Mouse (Mus musculus) heart, adult 8-10 months (tissue): ENCODE measurements around the gene Tlx2. TPM values are rescaled to one million over a fixed set of nuclear protein-coding genes. Genes with fewer than 3 reads are reported as not detected.

ENCODE experiments used
- DNase-seq: peaks from one replicate; pipeline ENCODE4 v3.0.0; 2022; ENCODE audit warnings: low spot score
- total RNA-seq, 4 experiments: library from RNA; stranded (reverse); gene quantifications; 2 replicates each; pipeline ENCODE4 v1.2.4; 2022

The Tlx2 gene
- total RNA-seq: under 1 TPM in 1 of 4 experiments, not detected in 3; 0.16 TPM

- no peak for DNase-seq
Measured at GRCm38 (mm10) chr6:83070247-83070310, at the start of gene Tlx2. Gene Tlx2, minus strand, starts transcription at chr6:83070293.

DNA sequence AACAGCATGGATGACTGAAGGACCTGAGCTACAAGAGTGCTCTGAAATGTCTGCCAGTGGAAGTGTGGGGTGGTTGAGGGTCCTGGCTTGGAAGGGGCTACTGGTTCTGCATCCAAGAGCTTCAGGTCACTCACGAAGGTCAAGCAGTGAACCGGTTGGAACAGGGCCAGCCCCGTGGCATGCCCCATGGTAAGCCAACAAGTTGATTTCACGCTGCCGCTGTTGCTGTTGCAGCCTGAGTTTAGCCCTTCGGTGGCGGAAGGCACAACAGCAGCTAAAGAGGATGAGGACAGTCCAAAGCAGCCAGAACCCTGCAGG is 49.6 kb upstream of the Tlx2 start:
- DNase-seq: no peak

GRCm38 (mm10) chr6:83118825-83119733 is 49.0 kb upstream of the Tlx2 start:
- DNase-seq: no peak

DNA sequence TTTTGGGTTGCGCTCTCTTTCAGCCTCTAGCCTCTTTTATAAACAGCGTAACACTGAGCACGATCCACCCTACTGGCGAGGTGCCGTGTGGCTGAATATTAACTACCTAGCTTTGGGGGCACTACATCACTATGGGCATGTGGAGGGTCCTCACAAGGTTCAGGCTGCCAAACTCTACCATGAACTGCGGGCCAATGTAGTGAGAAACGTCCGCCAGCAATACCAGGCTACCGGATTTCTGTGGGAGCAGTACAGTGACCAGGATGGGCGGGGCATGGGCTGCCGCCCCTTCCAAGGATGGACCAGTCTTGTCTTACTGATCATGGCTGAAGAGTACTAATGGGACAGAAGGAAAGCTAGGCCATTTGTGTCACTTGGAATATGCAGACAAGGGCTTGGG is 48.3 kb upstream of the Tlx2 start:
- DNase-seq: no peak

DNA sequence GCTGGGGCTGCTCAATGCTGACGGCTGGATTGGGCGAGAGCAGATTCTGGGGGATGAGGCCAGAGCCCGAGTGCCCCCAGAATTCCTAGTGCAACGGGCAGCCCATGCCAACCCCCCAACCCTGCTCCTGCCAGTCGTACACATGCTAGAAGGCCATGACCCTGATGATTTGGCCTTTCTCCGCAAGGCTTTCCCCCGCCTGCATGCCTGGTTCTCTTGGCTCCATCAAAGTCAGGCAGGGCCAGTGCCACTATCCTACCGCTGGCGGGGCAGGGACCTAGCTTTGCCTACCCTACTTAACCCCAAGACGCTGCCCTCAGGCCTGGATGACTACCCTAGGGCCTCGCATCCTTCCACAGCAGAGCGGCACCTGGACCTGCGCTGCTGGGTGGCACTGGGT is 47.5 kb upstream of the Tlx2 start:
- DNase-seq: no peak

GRCm38 (mm10) chr6:83117165-83117438 is 47.0 kb upstream of the Tlx2 start:
- DNase-seq: no peak

- no peak for DNase-seq
Measured at GRCm38 (mm10) chr6:83116373-83117164, 46.5 kb upstream of the Tlx2 start.

- no peak for DNase-seq
Measured at GRCm38 (mm10) chr6:83115682-83116372, 45.7 kb upstream of the Tlx2 start.

GRCm38 (mm10) chr6:83115011-83115671 is 45.0 kb upstream of the Tlx2 start, which contains the start of gene Mogs:
Gene Mogs, plus strand, starts transcription at chr6:83115496.
- DNase-seq: peak; percentile 95

- no peak for DNase-seq
Measured at GRCm38 (mm10) chr6:83111510-83112136, 41.5 kb upstream of the Tlx2 start.

DNA sequence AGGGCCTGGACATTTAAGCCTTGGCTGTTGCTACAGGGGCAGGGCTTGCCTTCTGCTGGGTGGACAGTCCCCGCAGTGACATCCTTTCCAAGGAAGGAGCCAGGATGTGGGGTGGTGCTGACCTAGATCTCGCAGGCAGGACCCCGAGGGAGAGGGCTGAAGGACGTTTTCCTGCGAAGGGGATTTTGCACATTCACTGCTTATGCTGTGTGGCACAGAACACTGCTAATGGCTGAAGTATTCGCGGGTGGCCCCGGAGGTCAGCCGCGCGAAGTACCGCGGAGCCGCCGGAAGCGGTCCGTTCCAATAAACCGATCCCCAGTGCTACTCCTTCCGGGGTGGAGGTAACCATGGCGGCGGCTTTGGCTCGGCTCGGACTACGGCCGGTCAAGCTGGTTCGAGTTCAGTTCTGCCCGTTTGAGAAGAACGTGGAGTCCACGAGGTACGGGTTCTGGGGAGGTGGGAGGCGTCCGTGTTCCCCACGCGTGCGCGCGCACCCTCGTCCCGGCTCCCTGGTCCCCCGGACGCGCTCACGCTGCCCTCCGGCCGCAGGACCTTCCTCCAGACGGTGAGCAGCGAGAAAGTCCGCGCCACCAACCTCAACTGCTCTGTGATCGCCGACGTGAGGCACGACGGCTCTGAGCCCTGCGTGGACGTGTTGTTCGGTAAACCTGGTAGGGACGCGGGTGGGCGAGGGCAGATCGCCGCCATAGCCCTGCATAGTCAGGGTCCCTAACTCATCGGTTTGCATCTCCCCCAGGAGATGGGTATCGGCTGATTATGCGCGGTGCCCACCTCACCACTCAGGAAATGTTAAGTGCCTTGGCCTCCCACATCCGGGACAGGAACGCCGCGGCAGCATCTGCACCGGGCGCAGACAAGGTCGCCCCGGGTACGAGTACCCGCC is 38.9 kb upstream of the Tlx2 start, which contains the start of gene Mrpl53:
Gene Mrpl53, plus strand, starts transcription at position 279 of the 907 bp plus-strand sequence.
- DNase-seq: peak; percentile 78

- peak; percentile 53 for DNase-seq
Measured at GRCm38 (mm10) chr6:83107566-83108400, 37.7 kb upstream of the Tlx2 start.

GRCm38 (mm10) chr6:83104158-83104557 is 34.1 kb upstream of the Tlx2 start:
- no peak for DNase-seq

DNA sequence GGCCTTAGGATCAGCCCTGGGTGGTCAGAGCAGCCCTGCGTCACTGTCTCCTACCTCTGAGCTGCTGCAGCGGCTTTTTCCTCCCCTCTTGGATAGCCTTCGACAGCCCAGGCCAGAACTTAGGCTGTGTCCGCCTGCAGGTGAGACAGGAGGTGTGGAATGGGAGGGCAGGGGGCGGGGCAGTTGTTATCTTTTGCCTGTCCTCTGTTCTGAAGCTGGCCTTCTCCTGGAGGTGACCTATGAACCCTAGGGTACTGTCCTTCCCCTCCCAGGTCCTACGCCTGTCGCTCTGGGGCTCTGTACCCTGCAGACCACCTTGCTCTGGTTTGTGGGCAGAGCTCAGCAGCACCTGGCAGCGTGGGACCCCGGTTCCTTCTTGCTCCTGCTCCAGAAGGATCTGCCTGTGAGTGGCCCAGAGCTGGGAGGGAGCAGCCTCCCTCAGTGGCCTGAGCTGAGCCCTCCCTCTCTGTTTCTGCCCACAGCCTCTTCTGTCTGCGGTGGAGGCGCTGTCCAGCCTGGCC is 33.1 kb upstream of the Tlx2 start:
- no peak for DNase-seq

- peak; percentile 37 for DNase-seq
Measured at GRCm38 (mm10) chr6:83101688-83102556, 31.8 kb upstream of the Tlx2 start.

DNA sequence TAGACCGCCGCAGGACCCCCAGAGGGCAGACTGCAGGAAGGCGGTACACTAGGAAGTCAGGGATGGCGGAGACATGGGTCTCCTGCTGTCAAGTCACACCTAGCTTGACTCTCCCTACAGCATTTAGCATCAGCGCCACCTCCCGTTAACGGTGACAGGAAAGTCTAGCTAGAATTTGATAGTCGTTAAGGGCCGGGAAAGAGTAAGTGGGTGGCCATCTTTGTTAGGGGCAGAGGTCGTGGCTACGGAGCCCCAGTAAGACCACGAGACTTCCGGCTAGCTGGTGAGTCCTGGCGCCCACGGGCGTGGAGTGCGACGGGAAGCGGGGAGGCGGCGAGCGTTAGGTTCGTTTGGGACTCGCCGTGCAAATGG is 31.2 kb upstream of the Tlx2 start, which contains the start of the genes Ccdc142 and Gm42688:
Gene Ccdc142, plus strand, starts transcription at position 286 of the 372 bp plus-strand sequence.
Gene Gm42688, plus strand, starts transcription at position 302 of the 372 bp plus-strand sequence.
- DNase-seq: peak; percentile 92

GRCm38 (mm10) chr6:83098411-83098810 is 28.3 kb upstream of the Tlx2 start:
- DNase-seq: no peak

- DNase-seq: no peak
Measured at GRCm38 (mm10) chr6:83095968-83096367, 25.9 kb upstream of the Tlx2 start.
